Mouse (Mus musculus): ENCODE measurements around the gene Zc2hc1c. TPM values are rescaled to one million over a fixed set of nuclear protein-coding genes. Genes with fewer than 3 reads are reported as not detected.
A peak's percentile ranks its signal among the peaks of the same experiment; 100 is the strongest.

Gene Zc2hc1c
- polyA plus RNA-seq, 1 experiment from 2014 or later, result 2.1 TPM

DNA sequence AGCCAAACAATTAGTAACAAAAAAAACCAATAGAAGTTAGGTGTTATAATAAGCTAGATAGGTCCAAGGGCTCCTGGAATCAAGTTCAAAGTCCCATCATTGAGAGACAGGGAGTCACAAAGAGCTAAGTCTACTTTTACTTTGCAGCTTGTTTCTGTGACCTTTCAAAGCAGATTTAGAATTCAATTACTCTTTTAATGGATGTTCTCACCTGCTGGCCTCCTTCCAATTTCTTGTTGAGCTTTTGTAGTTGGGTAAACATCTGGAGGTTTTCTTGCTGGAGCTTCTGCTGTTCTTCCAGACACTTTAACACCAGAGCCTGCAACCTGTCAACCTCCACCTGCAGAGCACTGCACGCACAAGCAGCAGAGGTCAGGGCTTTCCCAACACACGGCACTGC lies 14.9 kb downstream of the Zc2hc1c start:
- no peak overlapping the region for H3K9ac ChIP-seq (ENCODE audit: low read length)
- H3K4me3 ChIP-seq (replicated peaks; ENCODE audit: low read length), result no peak overlapping the region
- peaks cover 13% of the 10 kb centered on the region for H3K4me1 ChIP-seq (ENCODE audit: control insufficient read depth, insufficient read depth, low read length)
- H3K36me3 ChIP-seq (ENCODE audit: control insufficient read depth, insufficient read depth, low read length), result peaks cover 24% of the 10 kb centered on the region; the same call in 1 of the 2 replicates
- H3K4me2 ChIP-seq (ENCODE audit: low read depth, low read length), result no peak overlapping the region
- 51% methylated on average over 2 of the region's 2 CpGs for WGBS
- H3K9me3 ChIP-seq (replicated peaks; ENCODE audit: control insufficient read depth, low read length), result no peaks in the 10 kb centered on the region
- no peak for ATAC-seq (ENCODE audit: insufficient read depth, low FRiP score)
- H3K27ac ChIP-seq (ENCODE audit: low read length), result no peak overlapping the region
- H3K27me3 ChIP-seq (ENCODE audit: control insufficient read depth, insufficient read depth, low read length), result no peaks in the 10 kb centered on the region

DNA sequence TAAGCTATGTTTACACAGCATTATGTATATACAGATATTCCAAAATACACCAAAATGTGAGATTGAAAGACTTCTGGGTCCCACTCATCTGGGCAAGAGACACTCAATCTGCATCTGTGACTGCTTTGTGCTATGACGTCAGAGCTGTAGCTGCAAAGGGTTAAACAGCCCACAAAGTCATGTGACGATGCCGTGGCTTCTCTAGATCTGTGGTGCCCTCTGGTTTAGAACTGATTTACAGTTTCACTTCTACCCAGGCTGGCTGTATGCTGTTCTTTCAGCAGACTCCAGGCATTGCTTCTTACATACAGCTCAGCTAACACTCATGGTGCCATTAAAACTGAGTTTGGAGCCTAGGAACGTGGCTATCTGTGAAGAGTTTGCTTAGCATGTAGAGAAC lies 16.3 kb downstream of the Zc2hc1c start:
- Histone ChIP-seq H3K9ac (ENCODE audit: low read length) (no peak overlapping the region), H3K36me3 (ENCODE audit: control insufficient read depth, insufficient read depth, low read length) (peaks cover 34% of the 10 kb centered on the region; the same call in 1 of the 2 replicates), H3K4me1 (ENCODE audit: control insufficient read depth, insufficient read depth, low read length) (peaks cover 6% of the 10 kb centered on the region), H3K27me3 (ENCODE audit: control insufficient read depth, insufficient read depth, low read length) (no peaks in the 10 kb centered on the region), H3K4me2 (ENCODE audit: low read depth, low read length) (no peak overlapping the region), H3K27ac (ENCODE audit: low read length) (no peak overlapping the region; the same call in 1 of the 2 replicates), H3K9me3 (replicated peaks; ENCODE audit: control insufficient read depth, low read length) (no peaks in the 10 kb centered on the region), H3K4me3 (replicated peaks; ENCODE audit: low read length) (no peak overlapping the region)
- ATAC-seq (ENCODE audit: insufficient read depth, low FRiP score), result no peak
- 65% methylated on average over 4 of the region's 4 CpGs for WGBS

GRCm38 (mm10) chr12:85305247-85305892 lies 17.0 kb downstream of the Zc2hc1c start:
- Histone ChIP-seq H3K4me2 (ENCODE audit: low read depth, low read length) (0 out of 2 replicates have a peak overlapping the region, but pooled peaks have one; percentile 19), H3K36me3 (ENCODE audit: control insufficient read depth, insufficient read depth, low read length) (peaks cover 30% of the 10 kb centered on the region; the same call in 1 of the 2 replicates), H3K27me3 (ENCODE audit: control insufficient read depth, insufficient read depth, low read length) (no peaks in the 10 kb centered on the region), H3K9me3 (replicated peaks; ENCODE audit: control insufficient read depth, low read length) (no peaks in the 10 kb centered on the region), H3K27ac (ENCODE audit: low read length) (peak overlapping the region; percentile 67), H3K4me1 (ENCODE audit: control insufficient read depth, insufficient read depth, low read length) (peaks cover 6% of the 10 kb centered on the region), H3K9ac (ENCODE audit: low read length) (peak overlapping the region; percentile 65), H3K4me3 (replicated peaks; ENCODE audit: low read length) (peak overlapping the region; percentile 14)
- ATAC-seq (ENCODE audit: insufficient read depth, low FRiP score), result peak; percentile 70; the same call in 1 of the 2 replicates
- WGBS, result 38% methylated on average over 16 of the region's 16 CpGs

DNA sequence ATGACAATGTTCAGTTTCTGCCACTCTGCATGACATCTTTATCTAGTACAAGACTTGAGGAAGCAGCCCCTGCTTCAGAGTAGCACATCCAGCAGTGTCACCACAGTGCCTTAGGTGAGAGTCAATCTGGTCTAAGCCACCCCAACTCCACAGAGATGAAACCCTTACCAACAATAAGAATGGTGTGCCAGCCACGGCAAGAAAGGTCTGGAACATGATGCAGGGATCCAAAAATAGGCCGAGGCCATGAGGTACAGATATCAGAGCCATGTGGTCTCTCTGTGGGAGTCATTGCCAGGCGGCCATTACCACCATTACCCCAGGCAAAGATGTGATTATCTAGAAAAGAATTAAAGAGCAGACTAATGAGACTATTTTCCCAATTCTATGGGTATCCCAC lies 20.3 kb downstream of the Zc2hc1c start:
- WGBS, result 82% methylated on average over 3 of the region's 3 CpGs

GRCm38 (mm10) chr12:85330153-85330552 lies 41.8 kb downstream of the Zc2hc1c start:
- Histone ChIP-seq H3K27ac (ENCODE audit: low read length) (no peak overlapping the region), H3K9me3 (replicated peaks; ENCODE audit: control insufficient read depth, low read length) (no peaks in the 10 kb centered on the region), H3K36me3 (ENCODE audit: control insufficient read depth, insufficient read depth, low read length) (peaks cover 27% of the 10 kb centered on the region), H3K9ac (ENCODE audit: low read length) (no peak overlapping the region), H3K4me2 (ENCODE audit: low read depth, low read length) (no peak overlapping the region), H3K4me1 (ENCODE audit: control insufficient read depth, insufficient read depth, low read length) (no peaks in the 10 kb centered on the region), H3K27me3 (ENCODE audit: control insufficient read depth, insufficient read depth, low read length) (no peaks in the 10 kb centered on the region), H3K4me3 (replicated peaks; ENCODE audit: low read length) (no peak overlapping the region)
- 78% methylated on average over 7 of the region's 7 CpGs for WGBS
- ATAC-seq (ENCODE audit: insufficient read depth, low FRiP score), result no peak

More for the DNA sequence above, 20.3 kb downstream of the Zc2hc1c start:
- Histone ChIP-seq H3K9ac (ENCODE audit: low read length) (no peak overlapping the region), H3K9me3 (replicated peaks; ENCODE audit: control insufficient read depth, low read length) (no peaks in the 10 kb centered on the region), H3K27me3 (ENCODE audit: control insufficient read depth, insufficient read depth, low read length) (no peaks in the 10 kb centered on the region), H3K36me3 (ENCODE audit: control insufficient read depth, insufficient read depth, low read length) (peaks cover 28% of the 10 kb centered on the region), H3K4me3 (replicated peaks; ENCODE audit: low read length) (no peak overlapping the region), H3K27ac (ENCODE audit: low read length) (no peak overlapping the region), H3K4me1 (ENCODE audit: control insufficient read depth, insufficient read depth, low read length) (peaks cover 6% of the 10 kb centered on the region), H3K4me2 (ENCODE audit: low read depth, low read length) (no peak overlapping the region)
- no peak for ATAC-seq (ENCODE audit: insufficient read depth, low FRiP score)

DNA sequence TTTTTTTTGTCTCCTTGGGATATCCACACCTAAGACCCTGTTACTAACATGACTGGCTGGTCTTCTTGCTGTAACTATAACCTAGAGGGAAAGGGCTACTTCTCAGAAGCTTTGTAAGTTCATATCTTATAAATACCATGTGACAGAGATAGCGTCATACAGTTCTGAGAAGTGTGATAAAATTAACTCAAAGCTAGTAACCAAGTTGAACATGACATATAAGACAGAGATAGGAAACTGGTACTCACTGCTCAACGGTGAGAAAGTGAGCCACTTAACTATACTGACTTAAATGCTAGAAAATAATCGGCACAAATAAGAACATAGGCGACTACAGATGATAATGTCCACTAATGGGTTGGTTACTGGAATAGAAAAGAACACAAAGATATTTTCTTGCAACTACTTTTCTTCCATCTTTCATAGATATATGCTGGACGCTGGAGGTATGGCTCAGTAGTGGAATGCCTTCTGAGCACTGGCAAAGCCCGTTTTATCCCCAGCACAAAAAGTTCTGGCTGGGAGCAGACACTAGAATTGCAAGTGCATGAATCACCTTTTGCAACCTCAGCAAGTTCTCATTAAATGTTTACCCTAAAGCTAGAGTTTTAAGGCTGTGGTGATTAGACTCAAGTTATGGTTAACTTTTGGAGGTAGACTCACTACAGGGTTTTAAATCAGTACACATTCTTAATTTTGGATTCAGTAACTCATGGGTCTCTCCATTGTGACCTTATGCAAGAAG lies 49.3 kb downstream of the Zc2hc1c start:
- H3K9me3 ChIP-seq (replicated peaks; ENCODE audit: control insufficient read depth, low read length), result no peaks in the 10 kb centered on the region
- H3K27me3 ChIP-seq (ENCODE audit: control insufficient read depth, insufficient read depth, low read length), result no peaks in the 10 kb centered on the region
- peaks cover 4% of the 10 kb centered on the region; the same call in 1 of the 2 replicates for H3K36me3 ChIP-seq (ENCODE audit: control insufficient read depth, insufficient read depth, low read length)
- peak overlapping the region; percentile 76 for H3K4me2 ChIP-seq (ENCODE audit: low read depth, low read length)
- peak overlapping the region; percentile 98 for H3K4me3 ChIP-seq (replicated peaks; ENCODE audit: low read length)
- ATAC-seq (ENCODE audit: insufficient read depth, low FRiP score), result no peak
- H3K27ac ChIP-seq (ENCODE audit: low read length), result no peak overlapping the region
- 72% methylated on average over 6 of the region's 6 CpGs for WGBS
- H3K4me1 ChIP-seq (ENCODE audit: control insufficient read depth, insufficient read depth, low read length), result peaks cover 20% of the 10 kb centered on the region
- H3K9ac ChIP-seq (ENCODE audit: low read length), result no peak overlapping the region

DNA sequence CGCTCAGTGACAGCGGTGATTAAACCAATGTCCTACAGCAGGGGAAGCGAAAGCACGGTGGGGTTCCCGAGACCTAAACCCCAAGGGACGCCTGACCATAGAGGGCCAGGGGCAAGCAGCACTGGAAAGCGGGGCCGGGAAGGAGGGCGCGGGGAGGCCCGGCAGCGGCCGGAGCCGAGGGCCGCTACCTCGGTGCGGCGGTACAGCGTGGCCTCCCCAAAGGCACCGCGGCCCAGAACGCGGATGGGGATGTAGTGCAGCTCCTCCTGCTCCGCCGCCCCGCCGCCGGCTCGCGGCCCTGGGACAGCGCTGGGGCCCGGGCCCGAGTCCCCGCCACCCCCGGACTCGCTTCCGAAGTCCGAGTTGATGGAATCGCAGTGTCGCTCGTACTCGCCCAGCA lies 50.4 kb downstream of the Zc2hc1c start:
- peak; percentile 74 for ATAC-seq (ENCODE audit: insufficient read depth, low FRiP score)
- H3K4me2 ChIP-seq (ENCODE audit: low read depth, low read length), result peak overlapping the region; percentile 76
- peak overlapping the region; percentile 98 for H3K4me3 ChIP-seq (replicated peaks; ENCODE audit: low read length)
- peaks cover 20% of the 10 kb centered on the region for H3K4me1 ChIP-seq (ENCODE audit: control insufficient read depth, insufficient read depth, low read length)
- peak overlapping the region; percentile 93 for H3K27ac ChIP-seq (ENCODE audit: low read length)
- peaks cover 2% of the 10 kb centered on the region; the same call in 1 of the 2 replicates for H3K36me3 ChIP-seq (ENCODE audit: control insufficient read depth, insufficient read depth, low read length)
- H3K27me3 ChIP-seq (ENCODE audit: control insufficient read depth, insufficient read depth, low read length), result no peaks in the 10 kb centered on the region
- peak overlapping the region; percentile 99 for H3K9ac ChIP-seq (ENCODE audit: low read length)
- under 1% methylated on average over 36 of the region's 42 CpGs for WGBS
- no peaks in the 10 kb centered on the region for H3K9me3 ChIP-seq (replicated peaks; ENCODE audit: control insufficient read depth, low read length)

- Histone ChIP-seq H3K4me3 (replicated peaks; ENCODE audit: low read length) (peak within 1 kb of the TSS; percentile 98), H3K27me3 (ENCODE audit: control insufficient read depth, insufficient read depth, low read length) (no peaks in the 10 kb centered on the region), H3K9ac (ENCODE audit: low read length) (peak within 1 kb of the TSS; percentile 99), H3K9me3 (replicated peaks; ENCODE audit: control insufficient read depth, low read length) (no peaks in the 10 kb centered on the region), H3K36me3 (ENCODE audit: control insufficient read depth, insufficient read depth, low read length) (no peaks in the 10 kb centered on the region), H3K4me2 (ENCODE audit: low read depth, low read length) (peak within 1 kb of the TSS; percentile 76), H3K4me1 (ENCODE audit: control insufficient read depth, insufficient read depth, low read length) (peaks cover 20% of the 10 kb centered on the region), H3K27ac (ENCODE audit: low read length) (peak within 1 kb of the TSS; percentile 93)
- under 1% methylated on average over 36 of the region's 36 CpGs for WGBS
- ATAC-seq (ENCODE audit: insufficient read depth, low FRiP score), result peak; percentile 89
Measured at GRCm38 (mm10) chr12:85339243-85339729, 50.9 kb downstream of the Zc2hc1c start, which contains the start of gene Nek9. TSS of gene Nek9 (minus strand) at chr12:85339362.

- Histone ChIP-seq H3K4me2 (ENCODE audit: low read depth, low read length) (peak overlapping the region; percentile 76), H3K4me3 (replicated peaks; ENCODE audit: low read length) (peak overlapping the region; percentile 21; the same call in 1 of the 2 replicates), H3K4me1 (ENCODE audit: control insufficient read depth, insufficient read depth, low read length) (peaks cover 20% of the 10 kb centered on the region), H3K27ac (ENCODE audit: low read length) (peak overlapping the region; percentile 21), H3K9me3 (replicated peaks; ENCODE audit: control insufficient read depth, low read length) (no peaks in the 10 kb centered on the region), H3K9ac (ENCODE audit: low read length) (no peak overlapping the region; the same call in 1 of the 2 replicates), H3K36me3 (ENCODE audit: control insufficient read depth, insufficient read depth, low read length) (no peaks in the 10 kb centered on the region), H3K27me3 (ENCODE audit: control insufficient read depth, insufficient read depth, low read length) (no peaks in the 10 kb centered on the region)
- WGBS, result 46% methylated on average over 4 of the region's 4 CpGs
- no peak for ATAC-seq (ENCODE audit: insufficient read depth, low FRiP score)
Measured at GRCm38 (mm10) chr12:85339947-85340346, 51.6 kb downstream of the Zc2hc1c start.

Measured in stomach, embryonic 16.5 days (tissue).